Mouse (Mus musculus) liver, embryonic 15.5 days (tissue): ENCODE results near the gene Il2ra. TPM values are rescaled to one million over a fixed set of nuclear protein-coding genes. Genes with fewer than 3 reads are reported as not detected.

Experiments
- ATAC-seq: fragments of 200-750 bp; cut with Nextera tagmentation; 2 replicates; pipeline ENCODE4 v1.8.0; 2017; ENCODE audit warnings: moderate number of reproducible peaks, mild to moderate bottlenecking, moderate library complexity; ENCODE audit not compliant: insufficient read depth
- H3K27ac ChIP-seq: fragments of 300-500 bp; sonication (generic); replicated peaks from 2 replicates; pipeline ENCODE4 v1.5.1; 2015; ENCODE audit warnings: mild to moderate bottlenecking, inconsistent platforms
- H3K27me3 ChIP-seq: fragments of 300-500 bp; sonication (generic); 2 replicates; pipeline ENCODE4 v1.6.1; 2015; ENCODE audit warnings: mild to moderate bottlenecking, inconsistent platforms
- H3K36me3 ChIP-seq: fragments of 300-500 bp; sonication (generic); replicated peaks from 2 replicates; pipeline ENCODE4 v1.6.1; 2015; ENCODE audit warnings: moderate library complexity, mild to moderate bottlenecking, inconsistent platforms
- H3K4me1 ChIP-seq: fragments of 300-500 bp; sonication (generic); replicated peaks from 2 replicates; pipeline ENCODE4 v1.6.1; 2015; ENCODE audit warnings: inconsistent platforms
- H3K4me2 ChIP-seq: fragments of 300-500 bp; sonication (generic); 2 replicates; pipeline ENCODE4 v1.6.1; 2015; ENCODE audit warnings: moderate library complexity, mild to moderate bottlenecking, inconsistent platforms
- H3K4me3 ChIP-seq: fragments of 300-500 bp; sonication (generic); replicated peaks from 2 replicates; pipeline ENCODE4 v1.5.1; 2015; ENCODE audit warnings: mild to moderate bottlenecking, inconsistent platforms
- H3K9ac ChIP-seq: fragments of 300-500 bp; sonication (generic); 2 replicates; pipeline ENCODE4 v1.6.1; 2015; ENCODE audit warnings: moderate library complexity, mild to moderate bottlenecking, inconsistent platforms
- H3K9me3 ChIP-seq: fragments of 300-500 bp; sonication (generic); replicated peaks from 2 replicates; pipeline ENCODE4 v1.6.1; 2016; ENCODE audit warnings: inconsistent platforms
- WGBS: fragments of 180-500 bp; shearing (Covaris S2); methylation state at CpG from one replicate; pipeline ENCODE4 v1.1.7; 2015; ENCODE audit warnings: mixed read lengths; ENCODE audit not compliant: insufficient replicate concordance; 5-methylcytosine and 5-hydroxymethylcytosine counted together
- polyA plus RNA-seq: library from polyadenylated mRNA; unstranded; fragments of >200 nt; fragmentation: Nextera tagmentation; extraction: Ambion mirVana; gene quantifications from 2 replicates; pipeline ENCODE4 v1.2.1, GENCODE M21; 2015

Il2ra gene
- polyA plus RNA-seq, 1 experiment from 2014 or later: not detected

DNA sequence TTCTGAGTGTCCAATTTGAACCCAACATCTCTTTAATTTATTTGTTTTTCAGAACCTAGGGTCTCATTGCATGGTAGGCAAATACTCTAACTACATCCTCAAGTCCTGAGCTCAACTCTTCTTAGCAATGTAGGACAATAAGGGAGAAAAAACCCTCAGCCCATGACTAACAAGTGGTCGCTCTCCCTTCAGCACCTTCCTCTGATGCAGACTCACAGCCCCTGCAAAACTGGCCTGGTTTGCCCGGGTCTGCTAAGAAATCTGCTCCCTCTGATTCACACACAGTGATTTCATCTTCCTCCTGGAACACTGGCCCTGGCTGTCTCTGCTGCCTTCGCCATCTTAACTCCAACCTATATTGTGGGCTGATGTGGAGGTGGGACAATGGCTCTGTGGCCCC, 86.5 kb downstream of the Il2ra start:
- H3K9ac ChIP-seq: no peak overlapping the region
- H3K4me2 ChIP-seq: no peak overlapping the region
- no peak overlapping the region for H3K27ac ChIP-seq
- H3K27me3 ChIP-seq: no peaks in the 10 kb centered on the region
- WGBS: 53% methylated on average over 3 of the region's 3 CpGs
- ATAC-seq: no peak
- H3K4me1 ChIP-seq: no peaks in the 10 kb centered on the region
- no peaks in the 10 kb centered on the region for H3K9me3 ChIP-seq
- H3K36me3 ChIP-seq: 0 out of 2 replicates have a peak, but pooled peaks cover 2% of the 10 kb centered on the region
- no peak overlapping the region for H3K4me3 ChIP-seq

DNA sequence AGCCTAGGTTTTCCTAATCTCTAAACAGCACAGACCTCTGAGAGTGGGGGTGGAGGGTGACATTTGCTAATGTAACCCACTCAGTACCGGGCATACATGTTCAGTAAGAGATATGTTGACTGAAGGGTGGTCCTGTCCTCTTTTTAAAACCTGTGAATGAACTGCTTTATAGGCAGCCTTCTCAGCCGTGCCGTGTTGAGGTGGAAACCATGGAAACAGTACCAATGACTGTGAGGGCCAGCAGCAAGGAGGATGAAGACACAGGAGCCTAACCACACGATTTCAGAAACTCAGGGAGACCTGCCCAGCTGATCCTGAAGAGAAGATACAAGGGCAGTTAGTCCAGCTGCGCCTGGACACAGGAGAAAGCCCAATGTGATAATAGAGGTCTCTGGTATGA, 90.4 kb downstream of the Il2ra start:
- no peak overlapping the region for H3K4me2 ChIP-seq
- no peaks in the 10 kb centered on the region for H3K36me3 ChIP-seq
- no peak for ATAC-seq
- H3K4me1 ChIP-seq: no peaks in the 10 kb centered on the region
- no peaks in the 10 kb centered on the region for H3K27me3 ChIP-seq
- no peak overlapping the region for H3K27ac ChIP-seq
- H3K9ac ChIP-seq: no peak overlapping the region
- no peak overlapping the region for H3K4me3 ChIP-seq
- H3K9me3 ChIP-seq: no peaks in the 10 kb centered on the region
- WGBS: 59% methylated on average over 5 of the region's 5 CpGs

DNA sequence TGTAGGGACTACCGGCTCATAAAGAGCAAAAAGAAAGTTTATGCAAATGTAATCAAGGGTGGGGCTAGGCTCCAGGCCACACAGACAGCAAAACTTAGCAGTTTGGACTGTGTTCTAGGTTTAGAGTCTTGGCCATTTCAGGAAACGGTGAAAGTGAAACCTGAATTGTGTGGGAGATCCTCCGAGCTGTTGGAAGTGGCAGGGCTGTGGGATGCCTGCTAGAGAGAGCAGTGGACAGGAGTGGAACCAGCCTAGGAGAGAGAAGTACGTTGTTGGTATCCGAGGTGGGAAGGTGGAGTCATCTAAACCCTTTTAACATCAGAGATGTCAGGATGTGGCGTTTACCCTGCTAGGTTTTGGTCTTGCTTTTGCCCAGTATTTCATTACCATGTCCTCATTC, 93.2 kb downstream of the Il2ra start:
- Histone ChIP-seq H3K4me3 (no peak overlapping the region), H3K27me3 (no peaks in the 10 kb centered on the region), H3K9ac (no peak overlapping the region), H3K9me3 (no peaks in the 10 kb centered on the region), H3K27ac (no peak overlapping the region), H3K4me1 (no peaks in the 10 kb centered on the region), H3K36me3 (peaks cover under 1% of the 10 kb centered on the region; the same call in 1 of the 2 replicates), H3K4me2 (no peak overlapping the region)
- no peak for ATAC-seq
- WGBS: 64% methylated on average over 6 of the region's 6 CpGs

DNA sequence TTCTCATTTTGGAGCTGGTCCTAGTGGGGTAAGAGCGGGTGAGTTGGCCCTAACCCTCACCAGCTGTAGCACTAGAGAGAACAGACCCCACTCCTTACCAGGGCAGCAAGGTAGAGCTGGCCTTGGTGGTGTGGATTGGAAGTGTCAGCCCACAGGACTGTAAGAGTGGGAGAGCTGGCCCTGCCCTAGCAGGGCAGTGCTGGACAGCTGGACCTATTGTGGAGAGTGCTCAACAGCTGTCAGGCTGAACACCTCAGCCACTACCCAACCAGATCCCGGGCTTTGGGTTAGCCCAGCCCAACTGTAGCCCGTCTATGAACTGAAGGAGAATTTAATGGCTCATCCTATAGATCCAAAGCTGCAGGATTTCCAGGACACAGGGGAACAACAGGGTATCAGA, 96.2 kb downstream of the Il2ra start:
- Histone ChIP-seq H3K9ac (no peak overlapping the region), H3K4me3 (no peak overlapping the region), H3K4me1 (no peaks in the 10 kb centered on the region), H3K9me3 (no peaks in the 10 kb centered on the region), H3K27ac (no peak overlapping the region), H3K36me3 (peaks cover 29% of the 10 kb centered on the region), H3K27me3 (no peaks in the 10 kb centered on the region), H3K4me2 (no peak overlapping the region)
- 61% methylated on average over 3 of the region's 3 CpGs for WGBS
- no peak for ATAC-seq

DNA sequence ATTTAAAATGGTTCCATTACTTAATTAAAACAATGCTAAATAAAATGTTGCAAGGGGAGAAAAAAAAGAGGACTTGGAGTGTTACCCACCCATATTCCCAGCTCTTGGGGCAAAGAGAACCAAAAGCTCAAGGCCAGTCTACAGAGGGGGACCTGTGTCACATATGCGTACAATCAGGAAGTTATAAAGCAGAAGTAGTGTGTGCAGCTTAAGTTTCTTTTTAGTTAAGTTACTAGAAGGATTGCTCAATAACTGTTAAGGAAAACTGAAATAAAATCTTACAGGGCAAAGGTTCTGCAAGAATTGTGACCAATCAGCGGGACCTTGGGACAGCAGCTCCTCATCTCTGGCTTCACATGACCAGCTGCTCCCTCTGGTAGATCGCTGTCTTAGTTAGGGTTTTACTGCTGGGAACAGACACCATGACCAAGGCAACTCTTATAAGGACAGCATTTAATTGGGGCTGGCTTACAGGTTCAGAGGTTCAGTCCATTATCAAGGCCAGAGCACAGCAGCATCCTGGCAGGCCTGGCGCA, 97.0 kb downstream of the Il2ra start:
- 64% methylated on average over 4 of the region's 4 CpGs for WGBS
- Histone ChIP-seq H3K4me2 (no peak overlapping the region), H3K9ac (no peak overlapping the region), H3K27ac (0 out of 2 replicates have a peak overlapping the region, but pooled peaks have one; percentile 9), H3K4me1 (no peaks in the 10 kb centered on the region), H3K36me3 (peaks cover 32% of the 10 kb centered on the region), H3K9me3 (no peaks in the 10 kb centered on the region), H3K4me3 (no peak overlapping the region), H3K27me3 (no peaks in the 10 kb centered on the region)
- ATAC-seq: no peak; the same call in 1 of the 2 replicates

Other genes starting within 250 kb of the Il2ra start
- gene Pfkfb3, start 88.7 kb upstream of the Il2ra start, polyA plus RNA-seq: 4.6 and 5.8 TPM in 2 replicates
- 49.8 and 52.4 TPM in 2 replicates for gene Rbm17, start 38.7 kb upstream of the Il2ra start, polyA plus RNA-seq
- not detected in 2 replicates for gene Gm17490, start 16.5 kb upstream of the Il2ra start, polyA plus RNA-seq
- gene Il15ra, start 62.5 kb downstream of the Il2ra start, polyA plus RNA-seq: 6.2 and 7.2 TPM in 2 replicates
- 24.7 and 27.5 TPM in 2 replicates for gene Fbh1, start 134.8 kb downstream of the Il2ra start, polyA plus RNA-seq
- gene Ankrd16, start 135.1 kb downstream of the Il2ra start, polyA plus RNA-seq: 8.7 and 10.9 TPM in 2 replicates